Mouse (Mus musculus): ENCODE measurements around the gene Uts2r.

The Uts2r gene

GRCm38 (mm10) chr11:121159971-121160370 lies at the start of gene Uts2r:
TSS of gene Uts2r (plus strand) at chr11:121160271.
- peaks cover 34% of the 10 kb centered on the region for H3K4me1 ChIP-seq (replicated peaks; ENCODE audit: low read depth, low read length)
- TF ChIP-seq CTCF (conservative IDR thresholded peaks at IDR 0.05; ENCODE audit: low read length) (no peak), POU5F1 (IDR thresholded peaks at IDR 0.05; ENCODE audit: borderline replicate concordance, low read length) (no peak), NANOG (IDR thresholded peaks at IDR 0.05; ENCODE audit: borderline replicate concordance, low read length) (no peak)
- H3K9me3 ChIP-seq (ENCODE audit: low read length) = peaks cover under 1% of the 10 kb centered on the region; the same call in 1 of the 2 replicates
- H3K36me3 ChIP-seq (ENCODE audit: insufficient read depth, low read length) = no peaks in the 10 kb centered on the region
- H3K4me3 ChIP-seq (replicated peaks; ENCODE audit: low read length) = peak within 1 kb of the TSS; percentile 54
- peaks cover 75% of the 10 kb centered on the region for H3K27me3 ChIP-seq (ENCODE audit: insufficient read depth, low read length)

- no peaks in the 10 kb centered on the region for H3K36me3 ChIP-seq (ENCODE audit: insufficient read depth, low read length)
- H3K4me3 ChIP-seq (replicated peaks; ENCODE audit: low read length) = no peak overlapping the region
- H3K9me3 ChIP-seq (ENCODE audit: low read length) = no peaks in the 10 kb centered on the region
- peaks cover 5% of the 10 kb centered on the region; the same call in 1 of the 2 replicates for H3K27me3 ChIP-seq (ENCODE audit: insufficient read depth, low read length)
- H3K4me1 ChIP-seq (replicated peaks; ENCODE audit: low read depth, low read length) = no peaks in the 10 kb centered on the region
- TF ChIP-seq POU5F1 (IDR thresholded peaks at IDR 0.05; ENCODE audit: borderline replicate concordance, low read length) = no peak
- TF ChIP-seq NANOG (IDR thresholded peaks at IDR 0.05; ENCODE audit: borderline replicate concordance, low read length) = no peak
- TF ChIP-seq CTCF (conservative IDR thresholded peaks at IDR 0.05; ENCODE audit: low read length) = no peak
Measured at GRCm38 (mm10) chr11:121111051-121111450, 49.0 kb upstream of the Uts2r start.

- no peaks in the 10 kb centered on the region for H3K4me1 ChIP-seq (replicated peaks; ENCODE audit: low read depth, low read length)
Measured at GRCm38 (mm10) chr11:121111601-121112000, 48.5 kb upstream of the Uts2r start.

GRCm38 (mm10) chr11:121112091-121112775 lies 47.8 kb upstream of the Uts2r start:
- no peak for TF ChIP-seq NANOG (IDR thresholded peaks at IDR 0.05; ENCODE audit: borderline replicate concordance, low read length)
- TF ChIP-seq POU5F1 (IDR thresholded peaks at IDR 0.05; ENCODE audit: borderline replicate concordance, low read length) = no peak
- no peak for TF ChIP-seq CTCF (conservative IDR thresholded peaks at IDR 0.05; ENCODE audit: low read length)
- no peaks in the 10 kb centered on the region for H3K4me1 ChIP-seq (replicated peaks; ENCODE audit: low read depth, low read length)
- H3K4me3 ChIP-seq (replicated peaks; ENCODE audit: low read length) = no peak overlapping the region
- H3K27me3 ChIP-seq (ENCODE audit: insufficient read depth, low read length) = peaks cover 15% of the 10 kb centered on the region
- H3K36me3 ChIP-seq (ENCODE audit: insufficient read depth, low read length) = no peaks in the 10 kb centered on the region
- H3K9me3 ChIP-seq (ENCODE audit: low read length) = no peaks in the 10 kb centered on the region

More at GRCm38 (mm10) chr11:121111601-121112000, 48.5 kb upstream of the Uts2r start:
- Histone ChIP-seq H3K4me3 (replicated peaks; ENCODE audit: low read length) (no peak overlapping the region), H3K27me3 (ENCODE audit: insufficient read depth, low read length) (peaks cover 8% of the 10 kb centered on the region; the same call in 1 of the 2 replicates), H3K36me3 (ENCODE audit: insufficient read depth, low read length) (no peaks in the 10 kb centered on the region), H3K9me3 (ENCODE audit: low read length) (no peaks in the 10 kb centered on the region)
- TF ChIP-seq POU5F1 (IDR thresholded peaks at IDR 0.05; ENCODE audit: borderline replicate concordance, low read length) = no peak
- no peak for TF ChIP-seq CTCF (conservative IDR thresholded peaks at IDR 0.05; ENCODE audit: low read length)
- no peak for TF ChIP-seq NANOG (IDR thresholded peaks at IDR 0.05; ENCODE audit: borderline replicate concordance, low read length)

GRCm38 (mm10) chr11:121118106-121118505 lies 42.0 kb upstream of the Uts2r start:
- TF ChIP-seq POU5F1 (IDR thresholded peaks at IDR 0.05; ENCODE audit: borderline replicate concordance, low read length) (no peak), CTCF (conservative IDR thresholded peaks at IDR 0.05; ENCODE audit: low read length) (no peak), NANOG (IDR thresholded peaks at IDR 0.05; ENCODE audit: borderline replicate concordance, low read length) (no peak)
- peaks cover 3% of the 10 kb centered on the region; the same call in 1 of the 2 replicates for H3K4me1 ChIP-seq (replicated peaks; ENCODE audit: low read depth, low read length)

GRCm38 (mm10) chr11:121118577-121118976 lies 41.5 kb upstream of the Uts2r start, which contains the start of gene Tex19.2:
TSS of gene Tex19.2 (minus strand) at chr11:121118677.
- peaks cover 3% of the 10 kb centered on the region; the same call in 1 of the 2 replicates for H3K4me1 ChIP-seq (replicated peaks; ENCODE audit: low read depth, low read length)
- no peak within 1 kb of the TSS for H3K4me3 ChIP-seq (replicated peaks; ENCODE audit: low read length)
- no peak for TF ChIP-seq CTCF (conservative IDR thresholded peaks at IDR 0.05; ENCODE audit: low read length)
- TF ChIP-seq POU5F1 (IDR thresholded peaks at IDR 0.05; ENCODE audit: borderline replicate concordance, low read length) = no peak
- no peak for TF ChIP-seq NANOG (IDR thresholded peaks at IDR 0.05; ENCODE audit: borderline replicate concordance, low read length)
- H3K36me3 ChIP-seq (ENCODE audit: insufficient read depth, low read length) = no peaks in the 10 kb centered on the region
- 0 out of 2 replicates have a peak, but pooled peaks cover 3% of the 10 kb centered on the region for H3K9me3 ChIP-seq (ENCODE audit: low read length)
- H3K27me3 ChIP-seq (ENCODE audit: insufficient read depth, low read length) = peaks cover 24% of the 10 kb centered on the region

More at GRCm38 (mm10) chr11:121118106-121118505, 42.0 kb upstream of the Uts2r start:
- Histone ChIP-seq H3K36me3 (ENCODE audit: insufficient read depth, low read length) (no peaks in the 10 kb centered on the region), H3K9me3 (ENCODE audit: low read length) (0 out of 2 replicates have a peak, but pooled peaks cover 3% of the 10 kb centered on the region), H3K27me3 (ENCODE audit: insufficient read depth, low read length) (peaks cover 24% of the 10 kb centered on the region), H3K4me3 (replicated peaks; ENCODE audit: low read length) (no peak overlapping the region)

GRCm38 (mm10) chr11:121121151-121121550 lies 38.9 kb upstream of the Uts2r start:
- Histone ChIP-seq H3K36me3 (ENCODE audit: insufficient read depth, low read length) (no peaks in the 10 kb centered on the region), H3K4me1 (replicated peaks; ENCODE audit: low read depth, low read length) (peaks cover 3% of the 10 kb centered on the region; the same call in 1 of the 2 replicates), H3K4me3 (replicated peaks; ENCODE audit: low read length) (no peak overlapping the region), H3K9me3 (ENCODE audit: low read length) (0 out of 2 replicates have a peak, but pooled peaks cover 3% of the 10 kb centered on the region), H3K27me3 (ENCODE audit: insufficient read depth, low read length) (peaks cover 24% of the 10 kb centered on the region)
- TF ChIP-seq CTCF (conservative IDR thresholded peaks at IDR 0.05; ENCODE audit: low read length) (no peak), POU5F1 (IDR thresholded peaks at IDR 0.05; ENCODE audit: borderline replicate concordance, low read length) (no peak), NANOG (IDR thresholded peaks at IDR 0.05; ENCODE audit: borderline replicate concordance, low read length) (no peak)

- Histone ChIP-seq H3K4me1 (replicated peaks; ENCODE audit: low read depth, low read length) (peaks cover 3% of the 10 kb centered on the region; the same call in 1 of the 2 replicates), H3K4me3 (replicated peaks; ENCODE audit: low read length) (no peak overlapping the region), H3K27me3 (ENCODE audit: insufficient read depth, low read length) (peaks cover 15% of the 10 kb centered on the region), H3K36me3 (ENCODE audit: insufficient read depth, low read length) (no peaks in the 10 kb centered on the region), H3K9me3 (ENCODE audit: low read length) (0 out of 2 replicates have a peak, but pooled peaks cover 3% of the 10 kb centered on the region)
- TF ChIP-seq POU5F1 (IDR thresholded peaks at IDR 0.05; ENCODE audit: borderline replicate concordance, low read length) (no peak), CTCF (conservative IDR thresholded peaks at IDR 0.05; ENCODE audit: low read length) (no peak), NANOG (IDR thresholded peaks at IDR 0.05; ENCODE audit: borderline replicate concordance, low read length) (no peak)
Measured at GRCm38 (mm10) chr11:121122024-121122670, 37.9 kb upstream of the Uts2r start.

Measured in E14TG2a.4 (cell line).